Mouse (Mus musculus) liver, embryonic 14.5 days (tissue): Measurements from ENCODE around the gene Slc51b.

Experiments used
- CTCF ChIP-seq: IDR thresholded peaks from 2 replicates; pipeline ENCODE4 v1.5.1; 2016; ENCODE audit warnings: antibody characterized with exemption, low read depth, control low read depth
- EP300 ChIP-seq: IDR thresholded peaks from 2 replicates; pipeline ENCODE4 v1.6.1; 2016; ENCODE audit warnings: antibody characterized with exemption, low read depth

GRCm38 (mm10) chr9:65430921-65431320 lies 8.2 kb upstream of the Slc51b start:
- TF ChIP-seq CTCF (no peak), EP300 (no peak)
